Mouse (Mus musculus) neutrophil, adult 65 days (primary cell): ENCODE data around the gene Polr3b. TPM values are rescaled to one million over a fixed set of nuclear protein-coding genes. Genes with fewer than 3 reads are reported as not detected.

Experiments
- total RNA-seq: library from RNA; stranded (reverse); gene quantifications from 2 replicates; pipeline ENCODE4 v1.2.4, GENCODE M21; 2023

Polr3b gene
- total RNA-seq, result 19.1 and 28.5 TPM in 2 replicates

GRCm38 (mm10) chr10:84621826-84622790 lies at the start of gene Polr3b:
TSS of gene Polr3b (plus strand) at chr10:84622292.

GRCm38 (mm10) chr10:84576395-84577070 lies 45.6 kb upstream of the Polr3b start, which contains the start of gene Tcp11l2:
TSS of gene Tcp11l2 (plus strand) at chr10:84576626.

GRCm38 (mm10) chr10:84755786-84756203 lies 133.7 kb downstream of the Polr3b start, which contains the start of gene Rfx4:
TSS of gene Rfx4 (plus strand) at chr10:84756062.

Other genes starting within 250 kb of the Polr3b start
- gene Nuak1, start 181.7 kb upstream of the Polr3b start, total RNA-seq, result 1.2 and 2.4 TPM in 2 replicates
- gene Ckap4, start 88.2 kb upstream of the Polr3b start, total RNA-seq, result 261 and 314 TPM in 2 replicates
- gene Tcp11l2, start 45.7 kb upstream of the Polr3b start, total RNA-seq, result 112 and 113 TPM in 2 replicates
- 0.19 TPM in 1 of 2 replicates, not detected in the other for gene Rfx4, start 133.8 kb downstream of the Polr3b start, total RNA-seq